Comparison of ENCODE assay signal across 12 mouse cellular contexts in genomic region chr2:167377697-167378096, GRCm38 (mm10).
"Had no signal": no experiment of that assay in that cellular context is flagged by ENCODE, and none has a peak within 500 bp of the region (broad histone marks: within the 10 kb centered on the region; RNA-seq: fewer than 3 reads in every experiment).

No protein-coding gene starts in this region.

- H3K4me2 ChIP-seq: limb, embryonic 13.5 days; neural tube, embryonic 13.5 days had no signal

- DNase-seq: kidney, adult 18-20 months; kidney, postnatal 14 days; left cerebral cortex, postnatal 4 days; lung, adult 18-20 months; midbrain, embryonic 14.5 days; right cerebral cortex, postnatal 14 days; thymus, postnatal 25 days had no signal

- H3K9me3 ChIP-seq: limb, embryonic 13.5 days; midbrain, embryonic 10.5 days; neural tube, embryonic 13.5 days had no signal

- H3K27me3 ChIP-seq: limb, embryonic 13.5 days; neural tube, embryonic 13.5 days had no signal

- H3K9ac ChIP-seq: limb, embryonic 13.5 days; liver, embryonic 14.5 days; neural tube, embryonic 13.5 days had no signal

- H3K36me3 ChIP-seq: limb, embryonic 13.5 days; midbrain, embryonic 10.5 days; neural tube, embryonic 13.5 days had no signal

- H3K27ac ChIP-seq: limb, embryonic 13.5 days; liver, embryonic 14.5 days; midbrain, embryonic 10.5 days; neural tube, embryonic 13.5 days; stomach, postnatal 0 days had no signal

- H3K4me3 ChIP-seq: limb, embryonic 13.5 days; midbrain, embryonic 10.5 days; neural tube, embryonic 13.5 days had no signal
